Mouse (Mus musculus): ENCODE data around the gene Krt36. TPM values are rescaled to one million over a fixed set of nuclear protein-coding genes. Genes with fewer than 3 reads are reported as not detected.

The Krt36 gene
- 0.24 and 0.29 TPM in 2 replicates for polyA plus RNA-seq (2015; fragmentation: Nextera tagmentation; extraction: Ambion mirVana)

DNA sequence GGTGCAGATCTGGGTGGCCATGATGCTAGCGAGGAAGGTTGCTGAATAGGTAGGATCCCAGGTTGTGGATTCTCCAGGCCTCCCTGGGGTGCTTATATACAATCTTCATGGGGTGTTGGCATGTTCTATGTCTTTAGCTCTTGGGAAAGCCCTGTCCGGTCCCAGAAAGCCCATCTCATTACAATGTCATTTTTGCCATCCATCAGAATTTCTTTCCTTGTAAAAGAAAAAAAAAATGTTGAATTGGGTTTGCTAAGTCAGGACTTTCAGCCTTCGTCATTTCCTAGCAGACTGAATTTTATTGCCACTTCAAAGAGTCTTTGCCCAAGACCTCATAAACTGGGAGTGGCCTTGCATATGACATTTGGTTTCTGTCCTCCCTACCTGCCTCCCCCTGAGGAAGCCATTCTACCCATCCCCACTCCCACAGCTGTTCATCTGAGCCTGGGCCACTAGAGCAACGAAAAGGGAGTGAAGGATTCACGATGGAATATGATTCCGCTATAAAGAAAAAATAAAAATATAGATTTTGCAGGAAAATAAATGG is at the start of gene Krt36:
Gene Krt36, minus strand, starts transcription at position 51 of the 547 bp plus-strand sequence.
- no peak for DNase-seq (ENCODE audit: low spot score)

DNA sequence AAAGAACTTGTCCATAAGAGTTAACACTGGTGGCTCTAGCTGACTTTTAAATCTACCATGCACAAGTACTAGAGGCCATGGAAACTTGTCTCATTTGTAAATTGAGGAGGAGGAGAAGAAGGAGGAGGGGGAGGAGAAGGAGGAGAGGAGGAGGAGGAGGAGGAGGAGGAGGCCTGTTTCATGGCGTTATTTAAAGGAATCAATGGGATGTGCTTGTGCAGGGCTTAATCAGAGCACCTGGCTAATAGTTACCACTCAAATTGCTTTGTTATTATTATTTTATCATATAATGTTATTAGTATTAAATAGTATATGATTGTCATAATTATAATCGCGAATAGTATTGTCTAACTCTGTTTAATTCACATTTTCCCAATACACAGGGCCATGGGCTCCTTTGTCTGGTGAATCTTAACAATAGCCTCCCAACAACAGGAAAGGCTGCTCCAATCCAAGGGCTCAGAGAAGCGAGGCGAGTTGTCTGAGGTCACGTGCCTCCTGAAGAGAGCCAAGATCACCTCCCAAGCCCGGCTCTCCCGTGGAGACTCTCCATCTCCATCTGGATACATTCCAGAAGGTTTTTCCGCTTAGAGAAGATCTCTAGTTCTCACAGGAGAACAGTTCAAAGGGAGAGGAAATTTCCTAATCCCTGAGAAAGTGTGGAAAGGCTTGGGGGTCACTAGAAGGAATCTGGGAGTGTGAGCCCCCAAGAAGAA is 43.3 kb upstream of the Krt36 start, which contains the start of gene Krt19:
Gene Krt19, minus strand, starts transcription at position 51 of the 716 bp plus-strand sequence.
- no peak for DNase-seq (ENCODE audit: low spot score)

DNA sequence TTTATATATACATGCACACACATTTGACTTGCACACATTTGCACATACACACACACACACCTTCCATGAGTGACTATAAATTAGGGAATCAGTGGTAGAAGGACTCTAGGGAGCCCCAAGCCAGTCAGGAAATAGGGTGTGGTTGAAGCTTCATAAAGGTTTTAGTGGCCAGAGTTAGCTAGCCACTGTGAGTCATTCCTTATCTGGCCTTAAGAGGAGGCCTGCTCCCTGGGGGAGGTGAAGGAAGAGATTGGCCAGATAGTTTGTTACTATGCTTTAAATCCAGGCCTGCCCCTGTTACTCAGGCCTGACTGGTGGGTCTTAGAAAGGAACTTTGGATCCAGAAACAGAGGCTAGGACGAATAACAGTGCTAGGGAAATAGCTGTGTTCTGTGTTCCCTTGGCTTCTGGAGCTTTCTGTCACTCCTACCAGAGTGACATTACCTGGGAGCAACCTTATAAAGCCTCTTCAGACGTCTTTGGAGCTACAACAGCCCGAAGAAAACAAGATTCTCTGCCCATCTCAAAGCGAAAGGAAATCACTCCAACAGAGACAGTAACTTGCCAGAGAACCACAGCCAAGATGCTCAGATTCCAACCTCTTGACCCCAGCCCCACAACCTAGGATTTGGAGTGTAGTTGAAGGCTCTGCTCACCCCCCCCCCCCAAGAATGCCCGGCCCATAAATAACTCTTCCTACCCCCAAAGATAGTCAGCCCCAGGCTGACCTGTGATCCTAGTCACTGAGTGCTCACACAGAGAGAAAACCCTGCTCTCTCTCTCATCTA is 42.3 kb upstream of the Krt36 start:
- no peak for DNase-seq (ENCODE audit: low spot score)

DNA sequence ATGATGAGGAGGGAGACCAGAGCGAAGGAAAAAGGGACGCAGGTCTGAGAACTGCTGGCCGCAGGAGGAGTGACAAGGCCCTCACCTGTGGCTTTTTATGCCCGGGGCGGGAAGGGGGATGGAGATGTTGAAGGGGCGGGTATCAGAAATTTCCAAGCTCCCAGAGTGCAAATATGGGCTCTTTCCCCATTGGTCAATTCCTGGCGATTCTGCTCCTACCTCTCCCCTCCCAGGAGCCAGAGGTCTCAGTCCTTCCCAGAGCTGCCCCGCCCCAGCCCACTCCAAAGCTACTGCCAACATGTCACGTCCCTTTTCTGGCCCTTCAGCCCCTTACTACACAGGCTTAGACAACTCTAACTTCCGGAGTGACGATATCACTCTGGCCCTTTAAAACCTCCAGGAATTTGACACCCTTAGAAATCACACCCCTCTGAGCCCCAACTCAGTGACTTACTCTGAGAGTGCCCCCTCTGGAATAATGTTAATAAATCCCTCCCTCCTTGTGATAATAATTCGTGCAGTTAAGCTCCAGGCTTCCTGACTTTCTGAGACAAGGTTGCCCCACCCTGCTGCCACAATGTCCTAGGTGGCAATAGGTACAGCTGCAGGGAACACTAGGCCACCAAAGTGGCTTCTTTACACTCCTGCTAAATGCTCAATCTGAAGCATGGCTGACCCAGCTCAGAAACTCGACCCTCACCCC is 40.6 kb upstream of the Krt36 start:
- no peak for DNase-seq (ENCODE audit: low spot score)

DNA sequence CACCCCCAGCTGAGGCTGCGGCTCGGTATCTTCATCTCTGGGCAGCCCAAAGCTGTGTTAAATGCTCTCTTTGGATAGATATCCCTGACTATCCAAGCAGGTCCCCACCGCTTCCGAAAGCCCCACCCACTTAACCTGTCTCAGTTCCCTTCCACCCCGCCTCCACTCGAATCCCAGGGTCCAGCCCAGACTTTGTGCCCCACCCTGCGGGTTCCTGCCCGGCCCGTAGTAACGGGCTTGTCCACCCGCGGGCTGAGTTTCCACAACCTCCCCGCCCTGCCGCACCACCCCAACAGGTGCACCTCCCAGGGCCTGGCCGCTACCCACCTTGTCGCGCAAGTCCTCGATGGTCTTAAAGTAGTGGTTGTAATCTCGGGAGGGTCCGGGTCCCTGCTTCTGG is 39.7 kb upstream of the Krt36 start:
- no peak for DNase-seq (ENCODE audit: low spot score)

DNA sequence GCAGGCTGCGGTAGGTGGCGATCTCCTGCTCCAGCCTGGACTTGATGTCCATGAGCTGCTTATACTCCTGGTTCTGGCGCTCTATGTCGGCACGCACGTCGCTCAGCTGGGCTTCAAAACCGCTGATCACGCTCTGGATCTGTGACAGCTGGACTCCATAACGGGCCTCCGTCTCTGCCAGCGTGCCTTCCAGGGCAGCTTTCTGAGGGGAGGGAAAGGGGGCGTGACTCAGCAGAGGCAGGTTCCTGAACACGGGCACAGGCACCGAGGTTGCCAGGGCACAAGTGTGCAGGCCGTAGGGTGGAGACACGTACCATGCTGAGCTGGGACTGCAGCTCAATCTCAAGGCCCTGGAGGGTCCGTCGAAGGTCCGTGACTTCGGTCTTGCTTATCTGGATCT is 35.5 kb upstream of the Krt36 start:
- DNase-seq (ENCODE audit: low spot score) = no peak

DNA sequence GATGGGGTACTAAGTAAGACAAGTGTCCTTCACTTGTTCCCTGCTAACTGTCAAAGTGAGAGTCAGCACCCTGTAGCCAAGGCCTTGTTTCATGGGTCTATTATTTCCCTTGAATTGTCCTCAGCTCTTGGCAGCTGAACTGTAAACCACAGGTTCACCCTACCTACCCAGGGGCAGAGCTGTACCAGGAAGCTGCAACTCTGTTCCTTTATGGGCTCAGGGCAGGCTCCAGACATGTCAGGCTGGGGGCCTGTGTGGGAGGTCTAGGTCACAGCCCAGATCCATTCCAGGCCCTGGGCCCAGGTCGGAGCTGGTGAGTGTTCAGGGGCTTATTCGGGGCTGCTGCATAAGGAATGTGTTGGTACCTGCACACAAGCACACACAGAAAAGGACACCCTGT is 34.0 kb upstream of the Krt36 start:
- DNase-seq (ENCODE audit: low spot score) = no peak

DNA sequence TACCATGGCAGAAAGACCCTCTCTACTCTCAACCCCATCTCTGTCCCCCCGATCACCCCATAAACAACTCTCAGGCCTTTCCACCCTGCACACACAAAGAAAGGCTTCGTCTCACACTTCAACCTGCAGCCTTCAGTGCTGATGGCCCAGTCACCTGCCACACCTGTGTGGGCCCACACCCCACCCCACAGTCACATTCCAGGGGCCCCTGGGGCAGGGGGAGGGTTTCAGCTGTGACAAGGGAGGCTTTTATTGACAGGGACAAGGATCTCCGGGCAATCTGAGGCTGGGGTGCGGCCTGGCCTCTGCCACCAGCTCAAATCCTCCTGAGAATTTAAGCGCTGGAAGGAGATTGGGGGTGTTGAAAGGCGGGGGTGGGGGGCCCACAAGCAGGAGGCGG is 33.4 kb upstream of the Krt36 start:
- DNase-seq (ENCODE audit: low spot score) = no peak

DNA sequence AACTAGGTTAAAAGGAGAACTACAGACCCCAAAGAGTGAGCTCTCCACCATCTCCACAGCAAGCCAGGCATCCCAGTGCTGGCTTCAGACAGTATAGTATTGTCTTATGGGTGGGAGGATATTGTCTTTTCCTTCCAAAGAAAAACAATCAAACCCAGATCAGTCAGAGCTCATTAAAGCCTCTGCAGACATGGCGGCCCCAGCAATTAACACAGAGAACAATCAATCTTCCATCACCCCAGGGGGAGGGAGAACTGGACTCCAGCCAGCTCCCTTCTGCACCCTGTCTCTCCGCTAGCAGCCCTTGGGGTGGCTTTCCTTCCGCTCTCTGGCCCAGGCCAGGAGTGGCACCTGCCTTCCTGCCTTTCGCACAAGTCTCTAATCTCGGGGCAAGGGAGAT is 32.3 kb upstream of the Krt36 start:
- no peak for DNase-seq (ENCODE audit: low spot score)

DNA sequence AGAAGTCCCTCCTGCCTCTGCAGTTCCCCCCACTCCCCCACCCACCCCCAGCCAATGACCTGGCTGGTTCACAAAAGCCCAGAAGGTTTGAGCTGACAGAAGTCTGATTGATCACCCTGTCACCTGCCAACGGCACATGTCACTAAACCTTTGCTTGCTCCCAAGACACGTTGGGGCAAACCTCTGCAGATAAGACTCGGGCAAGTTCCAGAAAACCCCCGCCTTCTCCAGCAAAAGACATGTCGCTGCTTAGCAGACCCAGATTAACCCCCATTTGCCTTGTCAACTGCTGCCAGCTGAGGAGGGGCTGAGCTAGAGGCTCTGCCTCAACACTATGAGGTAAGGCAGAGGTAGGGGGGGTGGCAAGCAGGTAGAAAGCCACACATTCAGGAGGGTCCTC is 31.1 kb upstream of the Krt36 start:
- DNase-seq (ENCODE audit: low spot score) = no peak

DNA sequence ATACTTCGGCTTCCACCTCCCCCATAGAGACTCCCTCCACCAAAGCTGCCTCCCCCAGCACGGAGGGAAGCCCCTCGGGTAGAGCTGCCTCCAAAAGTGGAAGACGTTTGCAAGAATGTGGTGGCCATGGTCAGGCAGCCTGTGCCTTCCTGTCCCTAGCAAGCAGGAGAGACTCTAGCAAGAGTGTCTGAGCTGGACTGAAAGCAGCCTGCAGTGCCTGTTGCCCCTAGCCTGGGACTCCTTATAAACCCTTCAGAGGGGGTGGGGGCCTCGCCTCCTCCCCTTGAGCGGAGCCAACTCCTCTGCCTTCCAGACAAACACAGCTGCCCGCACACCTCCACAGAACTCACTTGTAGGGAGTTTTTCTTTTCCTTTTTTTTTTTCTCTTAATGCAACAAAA is 30.3 kb upstream of the Krt36 start, which contains the start of gene Krt15:
Gene Krt15, minus strand, starts transcription at position 198 of the 400 bp plus-strand sequence.
- DNase-seq (ENCODE audit: low spot score) = no peak

DNA sequence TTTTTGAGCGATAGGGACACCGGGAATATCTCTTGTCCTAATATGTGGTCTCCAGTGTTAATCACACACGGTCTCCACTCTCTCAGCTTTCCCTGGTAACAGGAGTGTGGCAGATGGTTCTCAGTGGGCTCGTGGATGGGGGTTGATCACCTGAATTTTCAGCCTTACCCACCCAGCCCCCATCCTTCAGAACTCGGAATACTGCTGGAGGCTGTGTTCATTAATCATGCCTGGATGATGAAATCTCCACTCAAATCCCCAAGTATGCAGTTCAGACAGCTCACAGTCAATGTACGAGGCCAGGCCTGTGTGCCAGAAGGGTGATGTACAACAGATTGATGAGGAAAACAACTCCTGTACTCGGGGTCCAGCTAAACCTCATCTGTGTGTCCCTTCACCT is 19.5 kb upstream of the Krt36 start:
- DNase-seq (ENCODE audit: low spot score) = no peak

DNA sequence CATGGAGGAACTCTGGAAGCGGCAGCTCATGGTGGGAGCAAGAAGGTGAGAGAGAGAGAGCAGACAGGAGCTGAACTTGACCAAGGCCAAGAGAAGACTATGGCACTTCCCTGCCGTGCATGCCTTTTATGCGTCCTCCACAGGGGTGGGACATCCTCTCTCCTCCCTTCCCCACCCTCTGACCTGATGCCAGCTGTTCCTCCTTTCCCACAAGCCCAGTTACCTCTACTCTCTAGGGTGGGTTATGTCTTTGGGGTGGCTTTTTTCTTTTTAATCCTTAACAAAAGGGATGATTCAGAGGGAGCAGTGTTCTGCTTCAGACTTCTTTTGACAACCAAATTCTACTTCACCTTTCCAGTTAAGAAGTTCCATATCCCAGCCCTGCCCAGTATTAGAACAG is 16.0 kb upstream of the Krt36 start, which contains the start of gene Krt13:
Gene Krt13, minus strand, starts transcription at position 101 of the 400 bp plus-strand sequence.
- no peak for DNase-seq (ENCODE audit: low spot score)

DNA sequence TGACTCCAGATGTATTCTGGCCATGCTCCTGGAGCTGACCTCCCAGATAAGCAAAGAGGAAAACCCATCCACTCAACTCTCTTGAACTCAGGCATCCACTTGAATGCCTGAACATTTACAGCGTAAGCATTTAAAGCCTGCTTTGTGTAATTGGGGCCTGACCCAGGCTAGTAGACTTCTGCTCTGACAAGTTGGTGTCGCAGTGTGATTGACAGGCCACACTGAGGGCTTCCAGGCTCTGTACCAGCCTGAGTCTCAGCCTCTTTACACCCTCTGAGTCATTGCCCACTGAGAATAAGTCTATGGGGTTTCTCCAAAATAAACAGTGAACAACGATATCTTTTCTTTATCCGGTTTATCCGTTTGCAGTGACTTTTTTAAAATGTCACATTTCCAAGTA is 14.9 kb upstream of the Krt36 start:
- DNase-seq (ENCODE audit: low spot score) = no peak

DNA sequence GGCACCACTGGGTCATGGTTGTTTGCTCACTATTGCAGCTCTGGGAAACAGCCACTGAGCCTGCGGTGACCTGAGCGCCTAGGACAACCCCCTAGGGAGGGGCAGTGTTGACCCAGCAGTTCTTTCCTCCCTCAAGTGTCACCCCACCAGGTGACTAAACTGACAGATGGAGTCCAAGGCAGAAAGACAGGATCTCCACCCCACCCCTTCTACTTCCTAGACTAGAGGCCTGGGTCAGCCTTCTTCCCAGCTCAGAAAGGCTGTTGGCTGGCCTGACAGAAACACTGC is 8.3 kb upstream of the Krt36 start:
- DNase-seq (ENCODE audit: low spot score) = no peak

DNA sequence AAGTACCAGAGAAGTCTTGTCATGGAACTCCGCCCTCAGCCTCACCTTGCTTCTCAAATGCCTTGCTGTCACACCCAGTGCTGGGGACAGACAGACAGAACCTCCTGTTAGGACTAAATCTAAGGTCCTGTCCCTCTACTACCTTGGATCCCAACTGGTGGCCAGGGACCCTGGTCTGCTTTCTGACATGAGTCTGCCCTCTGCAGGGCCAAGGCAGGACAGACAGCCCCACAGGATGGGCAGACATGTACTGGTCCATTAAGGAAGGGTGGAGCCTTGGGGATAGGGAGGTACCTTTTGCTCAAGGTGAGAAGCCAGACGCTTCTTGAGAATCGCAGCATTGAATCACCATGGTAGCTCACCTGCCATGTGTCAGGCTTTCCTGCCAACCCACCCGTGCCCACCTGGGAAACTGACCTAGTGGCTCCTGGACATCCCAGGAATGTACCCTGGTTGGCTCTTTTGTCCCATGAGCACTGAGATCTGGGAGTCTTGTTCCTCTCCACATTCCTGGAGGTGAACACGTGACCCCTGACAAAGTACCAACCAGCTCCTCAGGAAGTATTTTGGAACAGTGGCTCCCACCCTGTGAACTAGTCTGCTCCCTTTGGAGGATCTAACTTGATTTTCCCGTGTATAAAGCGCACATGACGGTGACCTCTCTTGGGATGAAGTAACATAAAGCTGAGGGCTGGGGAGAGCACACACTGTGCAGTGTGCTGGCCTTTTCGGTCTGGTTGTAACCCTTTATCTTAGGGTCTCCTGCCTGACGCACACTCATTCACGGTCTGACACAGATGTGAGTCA is 7.7 kb upstream of the Krt36 start:
- DNase-seq (ENCODE audit: low spot score) = no peak

DNA sequence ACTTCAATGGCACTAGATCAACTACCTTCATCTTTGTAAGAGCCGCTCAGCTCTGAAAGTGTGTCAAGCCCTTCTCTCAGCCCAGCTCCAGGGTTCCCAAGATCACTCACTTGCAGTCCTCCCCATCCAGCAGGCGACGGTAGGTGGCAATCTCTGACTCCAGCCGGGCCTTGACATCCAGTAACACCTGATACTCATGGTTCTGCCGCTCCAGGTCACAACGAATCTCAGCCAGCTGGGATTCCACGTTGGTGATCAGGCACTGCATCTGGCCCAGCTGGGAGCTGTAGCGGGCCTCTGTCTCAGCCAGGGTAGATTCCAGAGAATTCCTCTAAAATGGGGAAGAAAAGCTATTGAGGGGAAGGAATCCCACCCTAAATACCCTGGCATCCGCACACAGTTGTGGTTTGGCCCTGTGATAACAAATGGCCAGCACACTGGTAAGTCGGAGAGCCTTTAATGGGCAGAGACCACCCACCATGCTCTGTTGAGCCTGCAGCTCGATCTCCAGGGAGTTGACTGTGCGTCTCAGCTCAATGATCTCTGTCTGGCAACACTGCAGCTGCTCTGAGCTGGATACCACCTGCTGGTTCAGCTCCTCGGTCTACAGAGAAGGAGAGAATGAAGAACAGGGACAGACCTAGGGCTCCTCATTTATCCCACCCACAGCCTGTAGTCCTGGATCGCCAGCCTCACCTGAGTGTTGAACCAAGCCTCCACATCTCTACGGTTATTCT is 2.6 kb downstream of the Krt36 start:
- no peak for DNase-seq (ENCODE audit: low spot score)

DNA sequence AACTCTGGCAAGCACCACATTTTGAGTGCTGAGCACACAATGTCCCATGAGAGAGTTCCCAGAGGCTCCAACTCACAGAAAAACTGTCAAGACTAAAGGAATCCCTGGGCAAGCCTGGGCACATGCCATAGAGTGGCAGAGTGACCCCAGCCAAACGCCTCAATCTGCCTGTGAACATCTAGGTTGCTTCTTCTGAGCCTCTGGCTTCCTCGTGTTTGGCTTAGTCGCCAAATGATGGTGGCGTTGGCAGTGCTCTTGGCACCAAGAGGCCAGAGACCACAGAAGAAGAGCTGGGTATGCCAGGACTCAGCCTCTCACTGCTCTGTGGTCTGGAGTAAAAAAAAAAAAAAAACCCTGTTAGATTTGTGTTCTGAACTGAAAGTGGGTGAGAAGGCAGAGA is 5.0 kb downstream of the Krt36 start:
- DNase-seq (ENCODE audit: low spot score) = no peak

DNA sequence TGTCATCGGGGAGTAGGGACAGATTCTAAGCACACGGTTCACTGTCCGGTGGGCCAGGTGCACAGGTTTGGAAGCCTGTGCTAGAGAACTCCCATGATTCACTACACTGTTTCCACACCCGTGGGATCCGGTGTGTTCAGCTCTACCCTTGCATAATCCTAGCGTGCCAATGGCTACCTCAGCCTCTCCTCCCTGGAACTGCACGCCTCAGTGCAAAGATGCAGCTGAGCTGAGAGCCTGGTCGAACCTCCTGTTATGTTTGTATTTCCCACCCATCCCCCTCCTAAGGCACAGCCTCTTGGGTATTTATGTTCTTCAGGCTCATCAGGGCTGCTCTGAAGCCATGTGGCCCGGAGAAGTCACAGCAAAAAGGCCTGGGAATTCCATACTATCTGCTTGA is 7.6 kb downstream of the Krt36 start:
- DNase-seq (ENCODE audit: low spot score) = no peak

DNA sequence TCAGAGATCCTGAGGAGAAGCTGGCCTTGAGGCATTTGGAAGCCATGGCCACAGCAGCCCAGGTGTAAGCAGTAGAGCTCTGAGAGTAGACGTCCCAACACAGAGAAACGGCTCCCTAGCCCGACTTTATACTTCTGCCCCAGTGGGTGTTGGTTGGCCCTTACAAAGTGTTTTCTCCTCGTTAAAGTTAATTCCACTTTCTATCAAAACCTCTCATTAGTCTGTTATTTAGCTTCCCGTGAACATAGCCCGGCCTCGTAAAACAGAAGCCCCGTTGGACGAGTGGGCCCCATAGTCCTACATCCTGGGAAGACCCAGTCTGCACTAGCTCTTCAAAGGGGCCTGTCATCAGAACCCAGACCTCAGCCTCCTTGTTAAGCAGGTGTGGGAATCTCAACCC is 9.3 kb downstream of the Krt36 start, which contains the start of gene Krt35:
Gene Krt35, minus strand, starts transcription at position 101 of the 400 bp plus-strand sequence.
- no peak for DNase-seq (ENCODE audit: low spot score)

Data from thymus, postnatal 0 days (tissue).